Mouse (Mus musculus): ENCODE measurements around the gene Cd3eap. TPM values are rescaled to one million over a fixed set of nuclear protein-coding genes. Genes with fewer than 3 reads are reported as not detected.

Cd3eap gene
- total and polyA plus RNA-seq, 3 experiments: 14.4 to 36.9 (median 22.6) TPM

GRCm38 (mm10) chr7:19361720-19362119, 2.4 kb upstream of the Cd3eap start:
- H3K9me3 ChIP-seq (replicated peaks; ENCODE audit: low read length): peaks cover 4% of the 10 kb centered on the region
- H3K4me2 ChIP-seq (ENCODE audit: insufficient read depth, low read depth, poor library complexity, severe bottlenecking): no peak overlapping the region
- peaks cover 11 to 32% of the 10 kb centered on the region in 2 experiments; a peak in 3 of 4 replicates for H3K4me1 ChIP-seq (ENCODE audit: control insufficient read depth in 1 of 2, insufficient read depth in 2 of 2)
- in situ Hi-C loops (cut with MboI; ENCODE audit: low pct_ligation_motif_present, low pct_unique_long_range_greater_than_20kb, low sequenced_read_pairs): no loop called here
- H3K36me3 ChIP-seq (replicated peaks in 1 of 2; ENCODE audit: control insufficient read depth in 1 of 2, insufficient read depth in 1 of 2, low read length in 1 of 2): peaks cover 7 to 15% of the 10 kb centered on the region in 2 experiments
- no peak overlapping the region for H3K9ac ChIP-seq (ENCODE audit: insufficient read depth, low read depth)
- no peak overlapping the region for H3K27ac ChIP-seq (ENCODE audit: insufficient read depth, low read depth)
- no peak overlapping the region for H3K4me3 ChIP-seq (replicated peaks in 1 of 3; ENCODE audit: low read depth in 2 of 3, low read length in 2 of 3, poor library complexity in 1 of 3)
- dilution Hi-C loops (cut with MboI; ENCODE audit: extremely low pct_ligation_motif_present, extremely low pct_unique_long_range_greater_than_20kb, low sequenced_read_pairs): no loop called here
- TF ChIP-seq EP300 (IDR thresholded peaks at IDR 0.05; ENCODE audit: low read length): no peak
- 0 out of 2 replicates have a peak, but pooled peaks have one; percentile 19 for TF ChIP-seq MAZ (IDR thresholded peaks at IDR 0.05; ENCODE audit: low read depth, low read length)
- no peak for TF ChIP-seq RAD21 (IDR thresholded peaks at IDR 0.05; ENCODE audit: low read depth, low read length)
- no peak for TF ChIP-seq NRF1 (IDR thresholded peaks at IDR 0.05; ENCODE audit: low read depth, low read length)
- no peak for TF ChIP-seq USF2 (conservative IDR thresholded peaks at IDR 0.05; ENCODE audit: low read depth, low read length)
- TF ChIP-seq MAFK (IDR thresholded peaks at IDR 0.05; ENCODE audit: insufficient replicate concordance, low read length): no peak
- no peak for TF ChIP-seq TCF12 (IDR thresholded peaks at IDR 0.05; ENCODE audit: low read depth, low read length)
- TF ChIP-seq IRF4 (IDR thresholded peaks at IDR 0.05; ENCODE audit: low read depth, low read length): no peak
- peak; percentile 72 for TF ChIP-seq CTCF (conservative IDR thresholded peaks at IDR 0.05 in 1 of 2, IDR thresholded peaks at IDR 0.05 in 1 of 2; ENCODE audit: low read depth in 2 of 2, low read length in 2 of 2)
- no peak for TF ChIP-seq SMC3 (IDR thresholded peaks at IDR 0.05; ENCODE audit: low read depth, low read length)
- TF ChIP-seq MXI1 (IDR thresholded peaks at IDR 0.05; ENCODE audit: low read depth, low read length): no peak
- no peak for TF ChIP-seq POLR2AphosphoS2 (IDR thresholded peaks at IDR 0.05; ENCODE audit: low read depth, low read length)
- peak; percentile 57 for DNase-seq (ENCODE audit: extremely low read depth)
- H3K79me2 ChIP-seq (replicated peaks; ENCODE audit: control insufficient read depth, extremely low read depth, insufficient read depth, poor library complexity, severe bottlenecking): peaks cover 8% of the 10 kb centered on the region
- H3K27me3 ChIP-seq (replicated peaks): peaks cover 41% of the 10 kb centered on the region

GRCm38 (mm10) chr7:19360944-19361343, 1.7 kb upstream of the Cd3eap start:
- peak; percentile 57 for DNase-seq (ENCODE audit: extremely low read depth)
- Histone ChIP-seq H3K27ac (ENCODE audit: insufficient read depth, low read depth) (no peak overlapping the region), H3K9ac (ENCODE audit: insufficient read depth, low read depth) (no peak overlapping the region), H3K9me3 (replicated peaks; ENCODE audit: low read length) (peaks cover 4% of the 10 kb centered on the region), H3K36me3 (replicated peaks in 1 of 2; ENCODE audit: control insufficient read depth in 1 of 2, insufficient read depth in 1 of 2, low read length in 1 of 2) (peaks cover 12 to 21% of the 10 kb centered on the region in 2 experiments), H3K79me2 (replicated peaks; ENCODE audit: control insufficient read depth, extremely low read depth, insufficient read depth, poor library complexity, severe bottlenecking) (peaks cover 8% of the 10 kb centered on the region), H3K4me2 (ENCODE audit: insufficient read depth, low read depth, poor library complexity, severe bottlenecking) (no peak overlapping the region), H3K4me3 (replicated peaks in 1 of 3; ENCODE audit: low read depth in 2 of 3, low read length in 2 of 3, poor library complexity in 1 of 3) (peak overlapping the region in 1 of 3 experiments; percentile 32), H3K27me3 (replicated peaks) (peaks cover 38% of the 10 kb centered on the region), H3K4me1 (ENCODE audit: control insufficient read depth in 1 of 2, insufficient read depth in 2 of 2) (peaks cover 11 to 38% of the 10 kb centered on the region in 2 experiments; a peak in 3 of 4 replicates)
- in situ Hi-C loops (cut with MboI; ENCODE audit: low pct_ligation_motif_present, low pct_unique_long_range_greater_than_20kb, low sequenced_read_pairs) (no loop called here), dilution Hi-C loops (cut with MboI; ENCODE audit: extremely low pct_ligation_motif_present, extremely low pct_unique_long_range_greater_than_20kb, low sequenced_read_pairs) (no loop called here)
- TF ChIP-seq CHD2 (IDR thresholded peaks at IDR 0.05; ENCODE audit: low read length): no peak
- no peak for TF ChIP-seq MEF2A (IDR thresholded peaks at IDR 0.05; ENCODE audit: borderline replicate concordance, low read depth, low read length)
- TF ChIP-seq ETS1 (conservative IDR thresholded peaks at IDR 0.05; ENCODE audit: low read depth, low read length): no peak
- TF ChIP-seq PAX5 (IDR thresholded peaks at IDR 0.05; ENCODE audit: low read length): no peak
- peak; percentile 71 for TF ChIP-seq HCFC1 (IDR thresholded peaks at IDR 0.05; ENCODE audit: low read depth, low read length)
